Mouse (Mus musculus): ENCODE results near the gene Masp1.

- no peak for TF ChIP-seq EP300 (IDR thresholded peaks at IDR 0.05; ENCODE audit: low read depth)
- TF ChIP-seq CTCF (IDR thresholded peaks at IDR 0.05; ENCODE audit: low read depth): no peak
Measured at GRCm38 (mm10) chr16:23479872-23480603, 40.6 kb downstream of the Masp1 start.
